In the genomic region with DNA sequence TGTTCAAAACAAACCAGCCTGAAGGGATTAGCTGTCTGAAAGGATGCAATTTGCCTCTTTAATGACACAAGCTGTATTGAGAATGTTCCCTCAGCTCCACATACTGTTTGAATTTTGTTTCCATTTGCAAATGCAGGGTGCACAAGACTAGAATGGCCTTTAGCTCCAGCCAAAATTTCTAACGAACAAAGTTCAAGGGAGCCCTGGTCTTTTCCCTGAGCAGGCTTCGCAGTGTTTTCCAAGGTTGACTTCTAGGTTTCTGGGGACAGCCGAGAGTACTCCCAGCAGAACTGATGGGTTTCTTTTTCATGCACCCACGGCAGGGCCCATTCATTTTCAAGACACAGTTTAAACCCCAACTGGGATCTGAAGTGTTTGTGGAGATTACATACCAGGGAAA, we compare ENCODE assay signal across 16 mouse cellular contexts.
"Had no signal": no experiment of that assay in that cellular context is flagged by ENCODE, and none has a peak within 500 bp of the region (broad histone marks: within the 10 kb centered on the region; RNA-seq: fewer than 3 reads in every experiment).

No protein-coding gene starts in this region.

- H3K4me3 ChIP-seq: limb, embryonic 12.5 days; liver, embryonic 13.5 days; lung, embryonic 15.5 days; megakaryocyte, embryonic 14.5 days; midbrain, embryonic 15.5 days; neural tube, embryonic 12.5 days had no signal

- H3K4me2 ChIP-seq: limb, embryonic 12.5 days; liver, embryonic 13.5 days; lung, embryonic 15.5 days; midbrain, embryonic 11.5 days; midbrain, embryonic 15.5 days; neural tube, embryonic 12.5 days had no signal

- H3K9me3 ChIP-seq: limb, embryonic 12.5 days; liver, embryonic 13.5 days; lung, embryonic 15.5 days; megakaryocyte, embryonic 14.5 days; midbrain, embryonic 15.5 days; neural tube, embryonic 12.5 days had no signal

- H3K4me1 ChIP-seq: liver, embryonic 13.5 days; lung, embryonic 15.5 days; megakaryocyte, embryonic 14.5 days; midbrain, embryonic 15.5 days; neural tube, embryonic 12.5 days had no signal

- ATAC-seq: liver, postnatal 0 days; midbrain, embryonic 15.5 days had no signal

- H3K36me3 ChIP-seq: limb, embryonic 12.5 days; liver, embryonic 13.5 days; lung, embryonic 15.5 days; midbrain, embryonic 15.5 days; neural tube, embryonic 12.5 days had no signal

- H3K27me3 ChIP-seq: limb, embryonic 12.5 days; liver, embryonic 13.5 days; lung, embryonic 15.5 days; megakaryocyte, embryonic 14.5 days; midbrain, embryonic 15.5 days; neural tube, embryonic 12.5 days had no signal

- H3K9ac ChIP-seq: limb, embryonic 12.5 days; liver, embryonic 13.5 days; liver, postnatal 0 days; lung, embryonic 15.5 days; midbrain, embryonic 15.5 days; neural tube, embryonic 12.5 days had no signal

- DNase-seq: kidney, postnatal 36 days; layer of hippocampus, adult 9-11 months; layer of hippocampus, postnatal 36 days; liver; liver, embryonic 13.5 days; liver, postnatal 0 days; lung, postnatal 14 days; thymus, adult 2 months; thymus, postnatal 25 days had no signal

- H3K27ac ChIP-seq: liver, embryonic 13.5 days; lung, embryonic 15.5 days; macrophage; midbrain, embryonic 15.5 days; neural tube, embryonic 12.5 days had no signal
